Mouse (Mus musculus) kidney, adult 2 months (tissue): Measurements from ENCODE around the gene H2-Q2.
"Not testable (repeated sequence)": the region's sequence is repeated elsewhere in the genome, so short reads cannot be mapped to it uniquely, and the experiment has no call there.

Experiments
- CTCF ChIP-seq: fragments of 200-500 bp; conservative IDR thresholded peaks from 2 replicates; pipeline ENCODE4 v1.5.1; 2011; ENCODE audit warnings: low read depth, mild to moderate bottlenecking, control low read depth, low read length, moderate library complexity, mixed read lengths; ENCODE audit not compliant: insufficient read depth, insufficient read length
- POLR2A ChIP-seq: fragments of 200-500 bp; IDR thresholded peaks from one replicate; pipeline ENCODE4 v1.6.1; 2011; ENCODE audit warnings: low read depth, low read length, control low read depth

DNA sequence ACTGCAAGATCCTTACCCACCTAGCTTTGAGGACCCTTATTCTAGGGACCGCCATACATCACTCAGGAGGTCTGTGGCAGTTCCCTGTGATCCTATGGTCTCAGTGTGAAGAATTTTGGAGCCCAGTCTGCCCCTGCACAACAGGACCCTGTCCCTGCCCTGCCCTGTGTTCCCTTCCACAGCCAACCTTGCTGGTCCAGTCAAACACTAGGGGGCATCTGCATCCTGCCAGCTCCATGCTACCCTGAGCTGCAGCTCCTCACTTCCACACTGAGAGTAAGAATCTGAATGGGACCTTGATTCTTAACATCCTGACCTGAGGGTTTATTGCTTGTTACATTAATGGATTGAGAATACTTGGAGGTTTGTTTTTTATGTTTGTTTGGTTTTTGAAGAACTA is 16.9 kb upstream of the H2-Q2 start:
- not testable (repeated sequence) for TF ChIP-seq POLR2A
- peak; percentile 50 for TF ChIP-seq CTCF
